Mouse (Mus musculus) MEL (cell line): ENCODE results near the gene Ino80. TPM values are rescaled to one million over a fixed set of nuclear protein-coding genes. Genes with fewer than 3 reads are reported as not detected.

Experiments used
- DNase-seq: peaks from one replicate; pipeline ENCODE4 v3.0.0; 2011; ENCODE audit warnings: low read depth, low spot score
- H3K27ac ChIP-seq: 2 replicates; pipeline ENCODE4 v1.5.1; 2012; ENCODE audit warnings: low read depth, mild to moderate bottlenecking, control low read depth, low read length, moderate library complexity; ENCODE audit not compliant: control insufficient read depth
- H3K27me3 ChIP-seq, 2 experiments: fragments of 150-350 bp in 1 of 2; sonication (generic) in 1 of 2; 2 replicates each; pipeline ENCODE4 v1.6.1; 2012; ENCODE audit warnings: low read length in 2 of 2, mild to moderate bottlenecking in 2 of 2, improper control_type of control experiment in 1 of 2, moderate library complexity in 1 of 2; ENCODE audit not compliant: insufficient read depth in 2 of 2, control insufficient read depth in 1 of 2
- H3K36me3 ChIP-seq, 2 experiments: 2 replicates each; pipeline ENCODE4 v1.6.1; 2012 to 2014; ENCODE audit warnings: low read length in 2 of 2, improper control_type of control experiment in 1 of 2, inconsistent platforms in 1 of 2, mild to moderate bottlenecking in 1 of 2; ENCODE audit not compliant: insufficient read depth in 2 of 2, control insufficient read depth in 1 of 2
- H3K4me1 ChIP-seq, 2 experiments: fragments of 150-350 bp in 1 of 2; sonication (generic) in 1 of 2; 2 replicates each; pipeline ENCODE4 v1.6.1; 2012; ENCODE audit warnings: low read length in 2 of 2, improper control_type of control experiment in 1 of 2, mild to moderate bottlenecking in 1 of 2; ENCODE audit not compliant: insufficient read depth in 2 of 2, control insufficient read depth in 1 of 2
- H3K4me3 ChIP-seq, 2 experiments: fragments of 150-350 bp in 1 of 2; sonication (generic) in 1 of 2; 2 replicates each; pipeline ENCODE4 v1.5.1; 2012; ENCODE audit warnings: low read depth in 2 of 2, low read length in 2 of 2, mild to moderate bottlenecking in 2 of 2, moderate library complexity in 2 of 2, control low read depth in 1 of 2, improper control_type of control experiment in 1 of 2; ENCODE audit not compliant: control insufficient read depth in 1 of 2, insufficient read depth in 1 of 2
- H3K79me2 ChIP-seq: 2 replicates; pipeline ENCODE4 v1.6.1; 2012; ENCODE audit warnings: mild to moderate bottlenecking, low read length, moderate library complexity; ENCODE audit not compliant: control insufficient read depth, poor library complexity, insufficient read depth
- H3K9ac ChIP-seq: 2 replicates; pipeline ENCODE4 v1.6.1; 2012; ENCODE audit warnings: low read depth, mild to moderate bottlenecking, control low read depth, low read length, moderate library complexity; ENCODE audit not compliant: control insufficient read depth, poor library complexity, severe bottlenecking
- H3K9me3 ChIP-seq: fragments of 150-350 bp; sonication (generic); replicated peaks from 2 replicates; pipeline ENCODE4 v1.6.1; 2012; ENCODE audit warnings: mild to moderate bottlenecking, low read length, improper control_type of control experiment, moderate library complexity; ENCODE audit not compliant: insufficient read depth
- BHLHE40 ChIP-seq: IDR thresholded peaks from 2 replicates; pipeline ENCODE4 v1.6.1; 2012; ENCODE audit warnings: low read depth, mild to moderate bottlenecking, inconsistent platforms, low read length, improper control_type of control experiment, borderline replicate concordance
- CHD1 ChIP-seq: IDR thresholded peaks from 2 replicates; pipeline ENCODE4 v1.6.1; 2012; ENCODE audit warnings: low read depth, mild to moderate bottlenecking, inconsistent platforms, low read length, improper control_type of control experiment
- CHD2 ChIP-seq: IDR thresholded peaks from 2 replicates; pipeline ENCODE4 v1.6.1; 2011; ENCODE audit warnings: low read length, improper control_type of control experiment
- CTCF ChIP-seq, 3 experiments: IDR thresholded peaks in 2 of 3; conservative IDR thresholded peaks in 1 of 3; 2 replicates each; pipeline ENCODE4 v1.5.1; 2011 to 2012; ENCODE audit warnings: low read length in 3 of 3, low read depth in 2 of 3, mild to moderate bottlenecking in 2 of 3, improper control_type of control experiment in 1 of 3, inconsistent platforms in 1 of 3, mixed read lengths in 1 of 3, moderate library complexity in 1 of 3; ENCODE audit not compliant: control insufficient read depth in 1 of 3, insufficient read depth in 1 of 3, poor library complexity in 1 of 3, severe bottlenecking in 1 of 3
- ELF1 ChIP-seq: IDR thresholded peaks from 2 replicates; pipeline ENCODE4 v1.6.1; 2014; ENCODE audit warnings: low read depth, mild to moderate bottlenecking, inconsistent platforms, low read length, improper control_type of control experiment, moderate library complexity
- EP300 ChIP-seq, 2 experiments: IDR thresholded peaks; 2 replicates each; pipeline ENCODE4 v1.6.1; 2011; ENCODE audit warnings: improper control_type of control experiment in 2 of 2, low read length in 2 of 2, low read depth in 1 of 2, mild to moderate bottlenecking in 1 of 2
- ETS1 ChIP-seq: IDR thresholded peaks from 2 replicates; pipeline ENCODE4 v1.6.1; 2012; ENCODE audit warnings: low read depth, mild to moderate bottlenecking, inconsistent platforms, low read length, improper control_type of control experiment, moderate library complexity
- GABPA ChIP-seq: IDR thresholded peaks from 2 replicates; pipeline ENCODE4 v1.6.1; 2012; ENCODE audit warnings: low read depth, mild to moderate bottlenecking, inconsistent platforms, low read length, improper control_type of control experiment, moderate library complexity
- GATA1 ChIP-seq: IDR thresholded peaks from 2 replicates; pipeline ENCODE4 v1.6.1; 2011; ENCODE audit warnings: low read depth, low read length, improper control_type of control experiment
- HCFC1 ChIP-seq: IDR thresholded peaks from 2 replicates; pipeline ENCODE4 v1.6.1; 2012; ENCODE audit warnings: low read depth, mild to moderate bottlenecking, inconsistent platforms, low read length, improper control_type of control experiment, moderate library complexity
- JUND ChIP-seq: IDR thresholded peaks from 2 replicates; pipeline ENCODE4 v1.6.1; 2011; ENCODE audit warnings: low read depth, mild to moderate bottlenecking, improper control_type of control experiment, low read length
- KAT2A ChIP-seq: conservative IDR thresholded peaks from 2 replicates; pipeline ENCODE4 v1.6.1; 2012; ENCODE audit warnings: low read depth, low read length, improper control_type of control experiment, inconsistent platforms
- MAFK ChIP-seq: IDR thresholded peaks from 2 replicates; pipeline ENCODE4 v1.6.1; 2011; ENCODE audit warnings: low read depth, mild to moderate bottlenecking, low read length, improper control_type of control experiment, borderline replicate concordance
- MAX ChIP-seq: IDR thresholded peaks from 2 replicates; pipeline ENCODE4 v1.6.1; 2011; ENCODE audit warnings: low read length, improper control_type of control experiment
- MAZ ChIP-seq: IDR thresholded peaks from 2 replicates; pipeline ENCODE4 v1.6.1; 2012; ENCODE audit warnings: low read depth, mild to moderate bottlenecking, inconsistent platforms, low read length, improper control_type of control experiment
- MXI1 ChIP-seq: IDR thresholded peaks from 2 replicates; pipeline ENCODE4 v1.6.1; 2011; ENCODE audit warnings: mild to moderate bottlenecking, low read depth, low read length, improper control_type of control experiment
- MYB ChIP-seq: IDR thresholded peaks from 2 replicates; pipeline ENCODE4 v1.6.1; 2011; ENCODE audit warnings: mild to moderate bottlenecking, low read depth, low read length, improper control_type of control experiment
- MYC ChIP-seq: IDR thresholded peaks from 2 replicates; pipeline ENCODE4 v1.6.1; 2011; ENCODE audit warnings: low read depth, mild to moderate bottlenecking, low read length, improper control_type of control experiment, moderate library complexity
- NELFE ChIP-seq: IDR thresholded peaks from 2 replicates; pipeline ENCODE4 v1.6.1; 2011; ENCODE audit warnings: low read depth, low read length, improper control_type of control experiment
- NRF1 ChIP-seq: IDR thresholded peaks from 2 replicates; pipeline ENCODE4 v1.6.1; 2014; ENCODE audit warnings: low read depth, mild to moderate bottlenecking, inconsistent platforms, low read length, improper control_type of control experiment, moderate library complexity; ENCODE audit not compliant: poor library complexity, insufficient read depth, severe bottlenecking
- POLR2A ChIP-seq, 2 experiments: IDR thresholded peaks; 2 replicates each; pipeline ENCODE4 v1.6.1; 2011 to 2012; ENCODE audit warnings: low read length in 2 of 2, mild to moderate bottlenecking in 2 of 2, control low read depth in 1 of 2, improper control_type of control experiment in 1 of 2, low read depth in 1 of 2, moderate library complexity in 1 of 2; ENCODE audit not compliant: control insufficient read depth in 1 of 2, insufficient read depth in 1 of 2, poor library complexity in 1 of 2
- POLR2AphosphoS2 ChIP-seq: IDR thresholded peaks from 2 replicates; pipeline ENCODE4 v1.6.1; 2011; ENCODE audit warnings: low read length, improper control_type of control experiment
- POLR2AphosphoS5 ChIP-seq: IDR thresholded peaks from 2 replicates; pipeline ENCODE4 v1.6.1; 2012; ENCODE audit warnings: low read depth, borderline replicate concordance, mild to moderate bottlenecking, inconsistent platforms, low read length, moderate library complexity, mixed read lengths
- RAD21 ChIP-seq: IDR thresholded peaks from 2 replicates; pipeline ENCODE4 v1.6.1; 2011; ENCODE audit warnings: mild to moderate bottlenecking, low read depth, low read length, improper control_type of control experiment
- RCOR1 ChIP-seq: IDR thresholded peaks from 2 replicates; pipeline ENCODE4 v1.6.1; 2012; ENCODE audit warnings: low read depth, mild to moderate bottlenecking, inconsistent platforms, low read length, improper control_type of control experiment
- TAL1 ChIP-seq: IDR thresholded peaks from 2 replicates; pipeline ENCODE4 v1.6.1; 2012; ENCODE audit warnings: mild to moderate bottlenecking, inconsistent platforms, low read length, moderate library complexity, mixed read lengths
- TBP ChIP-seq: IDR thresholded peaks from 2 replicates; pipeline ENCODE4 v1.8.0; 2011; ENCODE audit warnings: low read depth, low read length, improper control_type of control experiment
- TCF12 ChIP-seq: IDR thresholded peaks from 2 replicates; pipeline ENCODE4 v1.6.1; 2014; ENCODE audit warnings: low read depth, mild to moderate bottlenecking, inconsistent platforms, low read length, improper control_type of control experiment, moderate library complexity
- UBTF ChIP-seq: IDR thresholded peaks from 2 replicates; pipeline ENCODE4 v1.6.1; 2012; ENCODE audit warnings: low read depth, mild to moderate bottlenecking, inconsistent platforms, low read length, improper control_type of control experiment, moderate library complexity, borderline replicate concordance; ENCODE audit not compliant: insufficient read depth
- USF1 ChIP-seq: IDR thresholded peaks from 2 replicates; pipeline ENCODE4 v1.6.1; 2014; ENCODE audit warnings: low read depth, mild to moderate bottlenecking, inconsistent platforms, low read length, improper control_type of control experiment, moderate library complexity
- USF2 ChIP-seq, 2 experiments: IDR thresholded peaks; 2 replicates each; pipeline ENCODE4 v1.6.1; 2011 to 2012; ENCODE audit warnings: improper control_type of control experiment in 2 of 2, low read length in 2 of 2, borderline replicate concordance in 1 of 2, inconsistent platforms in 1 of 2, low read depth in 1 of 2, mild to moderate bottlenecking in 1 of 2; ENCODE audit not compliant: insufficient read depth in 1 of 2
- ZC3H11A ChIP-seq: IDR thresholded peaks from 2 replicates; pipeline ENCODE4 v1.6.1; 2012; ENCODE audit warnings: low read depth, mild to moderate bottlenecking, inconsistent platforms, low read length, improper control_type of control experiment
- ZMIZ1 ChIP-seq: IDR thresholded peaks from 2 replicates; pipeline ENCODE4 v1.6.1; 2012; ENCODE audit warnings: low read depth, mild to moderate bottlenecking, inconsistent platforms, low read length, improper control_type of control experiment, moderate library complexity
- ZNF384 ChIP-seq: IDR thresholded peaks from 2 replicates; pipeline ENCODE4 v1.6.1; 2012; ENCODE audit warnings: low read depth, mild to moderate bottlenecking, inconsistent platforms, low read length, improper control_type of control experiment
- polyA plus RNA-seq, 2 experiments: library from polyadenylated mRNA; stranded (reverse) in 1 of 2; unstranded in 1 of 2; fragments of >175 nt in 1 of 2; fragments of >200 nt in 1 of 2; gene quantifications; 2 replicates each; pipeline versions ENCODE4 v1.2.1 to v1.2.4; 2012; ENCODE audit warnings: low replicate concordance in 2 of 2, low read depth in 1 of 2; ENCODE audit not compliant: insufficient read length in 2 of 2, insufficient read depth in 1 of 2, missing spikeins in 1 of 2
- total RNA-seq: library from RNA; depleted of rRNA; stranded (reverse); fragments of 300-350 nt; gene quantifications from 2 replicates; pipeline ENCODE4 v1.2.3, GENCODE M21; 2012

The Ino80 gene
- total and polyA plus RNA-seq, 3 experiments, result 13.9 to 37.9 (median 23.1) TPM

GRCm38 (mm10) chr2:119359721-119360291 is 117.7 kb downstream of the Ino80 start (continued):
- TF ChIP-seq MAX, result 0 out of 2 replicates have a peak, but pooled peaks have one; percentile 37
- no peak for TF ChIP-seq UBTF
- no peak for TF ChIP-seq MAFK
- TF ChIP-seq RCOR1, result no peak; the same call in 1 of the 2 replicates
- TF ChIP-seq RAD21, result no peak

GRCm38 (mm10) chr2:119358249-119358648 is 119.2 kb downstream of the Ino80 start:
- Histone ChIP-seq H3K4me1 (peaks cover 9 to 18% of the 10 kb centered on the region in 2 experiments), H3K79me2 (no peaks in the 10 kb centered on the region), H3K36me3 (peaks cover 0 to 11% of the 10 kb centered on the region in 2 experiments; a peak in 3 of 4 replicates), H3K9ac (no peak overlapping the region), H3K4me3 (peak overlapping the region in 1 of 2 experiments; percentile 18; a peak in 1 of 4 replicates), H3K27me3 (no peaks in the 10 kb centered on the region), H3K27ac (peak overlapping the region; percentile 76), H3K9me3 (no peaks in the 10 kb centered on the region)
- peak; percentile 81 for DNase-seq
- TF ChIP-seq USF2 (IDR thresholded peaks at IDR 0.05; ENCODE audit: borderline replicate concordance in 1 of 2, insufficient read depth in 1 of 2, low read depth in 1 of 2, low read length in 2 of 2) (no peak), RCOR1 (no peak), HCFC1 (no peak), MYB (no peak), RAD21 (no peak), CHD1 (no peak), ZMIZ1 (no peak), POLR2AphosphoS5 (no peak), CTCF (IDR thresholded peaks at IDR 0.05 in 2 of 3, conservative IDR thresholded peaks at IDR 0.05 in 1 of 3; ENCODE audit: control insufficient read depth in 1 of 3, insufficient read depth in 1 of 3, low read depth in 2 of 3, low read length in 3 of 3, poor library complexity in 1 of 3, severe bottlenecking in 1 of 3) (no peak), EP300 (IDR thresholded peaks at IDR 0.05; ENCODE audit: low read depth in 1 of 2, low read length in 2 of 2) (peak in 1 of 2 experiments; percentile 51; a peak in 1 of 4 replicates), MAZ (no peak), TBP (0 out of 2 replicates have a peak, but pooled peaks have one; percentile 35), POLR2A (IDR thresholded peaks at IDR 0.05; ENCODE audit: control insufficient read depth in 1 of 2, insufficient read depth in 1 of 2, low read depth in 1 of 2, low read length in 2 of 2, poor library complexity in 1 of 2) (no peak), GABPA (0 out of 2 replicates have a peak, but pooled peaks have one; percentile 54), TCF12 (no peak), UBTF (no peak), MAX (peak; percentile 36; the same call in 1 of the 2 replicates), MYC (peak; percentile 60; the same call in 1 of the 2 replicates), ZC3H11A (no peak), ELF1 (no peak), GATA1 (no peak), KAT2A (no peak), ETS1 (peak; percentile 84), NELFE (no peak; the same call in 1 of the 2 replicates), CHD2 (no peak), TAL1 (no peak), BHLHE40 (no peak), NRF1 (no peak), JUND (no peak), USF1 (no peak), POLR2AphosphoS2 (no peak), MXI1 (peak; percentile 46; the same call in 1 of the 2 replicates), ZNF384 (no peak)
